Mouse (Mus musculus) thymus, postnatal 25 days (tissue): Measurements from ENCODE around the gene Accs.

Experiments used
- DNase-seq: peaks from one replicate; pipeline ENCODE4 v3.0.0; 2022

The Accs gene

DNA sequence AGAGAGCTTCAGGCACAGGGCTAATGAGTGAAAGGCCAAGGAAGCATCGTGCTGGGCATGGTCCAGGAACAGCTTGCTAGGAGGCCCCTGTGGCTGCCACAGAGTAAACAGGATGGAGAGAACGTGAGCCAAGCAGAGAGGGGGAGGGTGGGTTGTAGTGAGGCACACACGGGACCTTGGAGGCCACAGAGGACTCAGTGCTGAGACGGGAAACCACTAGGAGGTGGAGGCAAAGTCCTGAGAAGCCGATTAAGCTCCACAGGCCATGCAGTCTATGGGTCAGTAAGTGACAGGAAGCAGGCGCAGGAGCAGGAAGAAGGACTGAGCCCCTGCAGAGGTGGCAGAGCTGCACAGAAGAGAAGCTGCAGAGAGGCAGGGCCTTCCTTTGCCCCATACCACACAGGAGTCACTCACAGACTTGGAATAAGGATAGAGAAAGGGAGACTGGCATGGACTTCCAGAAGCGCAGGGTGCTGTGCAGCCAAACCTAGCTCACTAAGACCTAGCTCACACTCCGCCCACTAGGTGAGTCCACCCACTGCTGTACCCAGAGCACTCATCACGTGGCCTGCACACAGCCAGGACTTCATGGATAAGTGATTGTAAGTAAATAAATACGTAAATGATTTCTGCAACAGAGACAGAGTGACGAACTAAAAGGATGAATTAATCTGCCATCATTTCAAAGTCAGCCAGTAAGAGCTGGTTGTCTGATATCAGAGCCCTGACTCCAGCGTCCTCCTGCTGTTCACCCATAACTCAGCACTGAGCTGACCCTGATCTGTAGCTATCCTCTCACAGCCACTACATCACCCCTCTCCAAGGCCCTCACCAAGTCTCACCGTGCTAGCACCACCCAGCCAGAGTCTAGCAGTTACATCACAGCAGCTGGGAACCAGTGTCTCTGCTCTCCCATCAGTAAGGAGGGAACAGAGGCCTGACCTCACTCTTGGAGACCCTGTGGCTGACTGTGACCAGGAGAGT lies 57.9 kb downstream of the Accs start:
- no peak for DNase-seq

DNA sequence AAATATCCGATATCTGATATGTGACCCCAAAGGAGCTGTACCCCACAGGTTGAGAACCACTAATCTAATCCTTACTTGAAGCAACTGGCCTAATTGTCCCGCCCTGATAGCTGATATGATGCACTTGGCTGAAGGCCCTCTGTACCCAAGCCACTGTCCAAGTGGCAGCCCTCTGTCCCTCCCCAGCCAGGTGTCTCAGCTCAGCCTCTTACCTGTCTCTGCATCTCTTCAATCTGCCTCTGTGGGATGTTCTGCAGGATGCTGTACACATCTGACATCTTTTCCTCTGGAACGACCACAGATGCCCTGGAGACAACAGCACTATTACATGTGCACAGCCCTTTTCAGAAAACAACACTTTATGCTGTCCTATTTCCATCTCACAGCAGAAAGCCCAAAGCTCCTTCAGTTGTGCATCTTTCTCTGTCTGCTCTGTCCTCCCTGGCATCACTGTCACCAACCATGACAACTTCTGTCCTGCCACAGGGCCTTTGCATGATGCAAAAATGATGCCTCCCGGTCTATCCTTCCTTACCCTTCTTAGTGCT lies 58.9 kb downstream of the Accs start:
- no peak for DNase-seq

DNA sequence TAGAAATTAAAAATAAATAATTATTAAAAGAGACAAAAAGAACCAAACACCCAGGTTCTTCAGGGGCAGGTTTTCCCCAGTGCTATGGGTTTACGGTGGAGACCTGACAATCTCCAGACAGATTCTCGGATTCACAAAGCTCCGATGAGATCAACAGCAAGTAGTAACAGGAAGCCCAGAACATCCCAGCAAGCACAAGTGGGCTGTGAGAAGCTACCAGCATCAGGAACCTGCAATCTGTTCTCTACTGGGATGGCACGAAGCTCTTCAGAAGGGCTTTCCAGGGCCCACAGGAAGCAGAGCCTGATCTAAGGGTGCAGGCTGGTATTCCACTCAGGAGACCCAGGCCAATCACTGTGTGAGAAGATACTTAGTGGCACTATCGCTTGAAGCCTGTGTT lies 61.2 kb downstream of the Accs start:
- DNase-seq, result no peak

DNA sequence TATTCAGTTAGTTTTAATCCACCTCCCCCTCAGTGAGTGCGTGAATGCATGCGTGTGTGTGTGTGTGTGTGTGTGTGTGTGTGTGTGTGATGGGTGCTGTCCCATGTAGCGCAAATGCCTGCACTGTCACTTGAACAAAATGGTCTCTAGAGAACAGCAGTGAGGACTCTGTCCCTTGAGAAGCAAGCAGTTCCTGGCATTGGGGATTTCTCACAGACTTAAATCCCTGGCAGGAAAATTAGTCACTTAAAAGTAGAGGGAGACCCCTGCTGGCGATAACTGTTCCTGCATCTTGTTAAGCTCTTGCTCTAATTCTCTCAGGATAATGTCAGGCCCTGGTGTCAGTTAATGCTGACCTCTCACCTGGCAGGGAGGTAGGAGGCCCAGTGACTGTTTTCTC lies 63.6 kb downstream of the Accs start:
- DNase-seq, result peak; percentile 60

DNA sequence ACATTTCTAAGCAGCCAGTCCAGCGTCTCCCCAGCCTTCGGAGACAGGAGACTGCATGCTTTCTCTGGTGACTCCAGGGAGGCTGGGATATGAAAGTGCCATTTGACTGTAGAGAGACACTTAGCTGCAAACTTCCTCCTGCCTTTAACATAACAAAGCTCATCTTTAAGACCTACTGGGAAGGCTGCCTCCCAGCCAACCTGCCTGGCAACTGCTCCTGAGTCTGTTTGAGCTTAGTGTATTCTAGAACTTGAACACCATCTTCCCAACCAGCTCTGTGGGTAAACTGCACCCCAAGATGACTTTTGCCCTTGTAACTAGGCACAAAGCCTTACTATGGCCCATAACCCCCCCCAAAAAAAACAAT lies 64.3 kb downstream of the Accs start:
- no peak for DNase-seq

DNA sequence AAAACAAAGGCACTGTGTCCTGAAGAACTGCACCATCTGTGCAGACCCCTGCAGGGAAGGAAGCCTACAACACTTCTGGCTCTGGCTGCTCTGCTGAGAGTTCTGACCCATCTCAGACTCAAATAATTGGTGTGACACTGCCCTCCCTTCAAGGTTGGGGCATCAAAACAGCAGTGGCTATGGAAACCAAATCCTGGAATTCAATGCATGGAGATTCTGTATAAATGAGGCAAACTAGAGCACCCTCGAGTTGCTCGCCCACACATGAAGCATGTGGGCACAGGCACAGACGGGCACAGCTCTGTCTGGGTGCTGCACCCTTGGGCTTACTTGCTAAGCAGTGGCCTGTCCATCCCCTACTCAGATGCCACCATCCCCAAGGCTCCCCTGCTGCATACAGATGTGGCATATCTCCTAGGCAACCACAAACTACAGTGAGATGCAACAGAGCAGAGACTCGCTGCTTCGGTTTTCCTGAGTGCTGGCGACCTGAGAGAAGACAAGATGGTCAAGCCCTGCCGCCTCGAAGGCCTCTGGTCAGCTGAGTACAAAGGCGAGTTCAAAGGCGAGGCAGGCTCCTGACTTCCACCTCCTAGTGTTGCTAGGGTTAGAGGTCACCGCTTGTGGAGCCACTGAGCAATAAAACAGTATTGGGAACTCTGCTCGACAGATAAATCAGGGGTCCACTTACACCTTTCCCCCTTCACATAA lies 64.9 kb downstream of the Accs start:
- no peak for DNase-seq

DNA sequence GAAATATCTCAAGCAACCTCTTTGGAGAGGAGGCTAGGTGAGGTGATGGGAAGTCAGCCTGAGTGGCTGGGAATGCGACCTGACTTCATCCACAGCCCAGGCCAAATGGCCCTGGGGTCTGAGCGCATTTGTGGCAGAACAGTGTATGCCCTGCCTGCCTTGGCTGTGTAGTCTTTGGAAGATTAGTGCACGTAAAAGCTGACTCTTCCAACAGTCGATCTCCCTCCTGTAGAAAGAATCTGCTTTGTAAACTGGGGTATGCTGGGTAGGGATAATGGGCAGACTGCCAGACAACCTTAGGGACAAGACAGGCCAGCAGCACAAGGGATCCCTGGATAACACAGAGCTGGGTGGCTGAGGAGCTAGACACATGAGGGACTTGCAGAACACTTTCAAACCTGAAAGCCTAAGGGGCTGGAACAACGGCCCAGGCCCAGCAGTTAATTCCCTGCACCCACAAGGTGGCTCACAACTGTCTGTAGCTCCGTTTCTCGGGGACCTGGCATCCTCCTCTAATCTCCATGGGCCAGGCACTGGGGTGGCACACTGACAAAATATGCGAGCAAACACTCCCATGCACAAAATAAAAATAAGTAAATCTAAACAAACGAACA lies 65.7 kb downstream of the Accs start:
- DNase-seq, result no peak
